Mouse (Mus musculus): ENCODE results near the gene Emc6.

The Emc6 gene

GRCm38 (mm10) chr11:73126495-73126894 is 50.3 kb downstream of the Emc6 start:
- no peak for DNase-seq (ENCODE audit: low spot score)
